Mouse (Mus musculus): ENCODE measurements around the gene Cacna1d.

DNA sequence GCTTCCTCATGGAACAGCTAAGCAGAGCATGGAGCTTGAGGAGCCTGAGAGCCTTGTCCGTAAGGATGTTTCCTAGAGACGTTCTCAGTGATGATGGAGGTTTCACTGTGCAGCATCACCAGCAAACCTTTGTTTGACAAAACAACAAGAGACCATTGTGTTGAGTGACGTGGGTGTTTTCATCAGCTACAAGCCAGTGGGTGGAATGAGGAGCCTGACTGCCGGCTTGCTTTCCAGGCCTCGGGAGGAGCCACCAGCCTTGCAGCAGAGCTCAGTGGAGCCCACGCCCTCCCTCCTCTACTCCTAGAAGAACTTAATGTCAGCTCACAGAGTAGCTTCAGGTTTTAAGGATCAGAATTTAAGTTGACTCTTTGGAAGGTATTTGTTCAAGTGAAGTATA lies 32.1 kb upstream of the Cacna1d start:
- TF ChIP-seq EP300 (IDR thresholded peaks at IDR 0.05; ENCODE audit: low read depth) (no peak), CTCF (IDR thresholded peaks at IDR 0.05; ENCODE audit: low read depth) (no peak)

All from heart, postnatal 0 days (tissue).